Mouse (Mus musculus) cortical plate, adult 2 months (tissue): ENCODE results near the gene Ccdc3.

Experiments used
- CTCF ChIP-seq: fragments of 200-500 bp; IDR thresholded peaks from 2 replicates; pipeline ENCODE4 v1.5.1; 2011; ENCODE audit warnings: mild to moderate bottlenecking, control low read depth, low read length; ENCODE audit not compliant: insufficient read depth; ENCODE audit errors: extremely low read depth
- POLR2A ChIP-seq: fragments of 200-500 bp; IDR thresholded peaks from 2 replicates; pipeline ENCODE4 v1.6.1; 2011; ENCODE audit warnings: mild to moderate bottlenecking, low read length, control low read depth; ENCODE audit not compliant: insufficient read depth; ENCODE audit errors: extremely low read depth

- no peak for TF ChIP-seq CTCF
- no peak for TF ChIP-seq POLR2A
Measured at GRCm38 (mm10) chr2:5241469-5241897, 103.9 kb downstream of the Ccdc3 start.
